Mouse (Mus musculus): ENCODE measurements around the gene Fam161b. TPM values are rescaled to one million over a fixed set of nuclear protein-coding genes. Genes with fewer than 3 reads are reported as not detected.

Fam161b gene
- polyA plus RNA-seq (2012; rRNA removed; ENCODE audit: low replicate concordance) = 1.5 and 1.6 TPM in 2 replicates

GRCm38 (mm10) chr12:84361555-84362489, at the start of gene Fam161b, which contains the start of gene Coq6:
TSS of gene Fam161b (minus strand) at chr12:84361833.
TSS of gene Coq6 (plus strand) at chr12:84361657.

GRCm38 (mm10) chr12:84408819-84409507, 47.3 kb upstream of the Fam161b start, which contains the start of the genes Entpd5 and Bbof1:
TSS of gene Entpd5 (minus strand) at chr12:84409029.
TSS of gene Bbof1 (plus strand) at chr12:84409071.

GRCm38 (mm10) chr12:84316721-84317621, 44.7 kb downstream of the Fam161b start, which contains the start of gene Zfp410:
TSS of gene Zfp410 (plus strand) at chr12:84316852.

Other genes with a start within 250 kb of the Fam161b start
- gene Dnal1, start 247.5 kb downstream of the Fam161b start, polyA plus RNA-seq (2012; rRNA removed; ENCODE audit: low replicate concordance) = 2.8 and 6.8 TPM in 2 replicates
- 0.11 and 0.12 TPM in 2 replicates for gene Pnma1, start 213.3 kb downstream of the Fam161b start, polyA plus RNA-seq (2012; rRNA removed; ENCODE audit: low replicate concordance)
- 13.8 and 20.7 TPM in 2 replicates for gene Elmsan1, start 143.0 kb downstream of the Fam161b start, polyA plus RNA-seq (2012; rRNA removed; ENCODE audit: low replicate concordance)
- gene Ptgr2, start 76.6 kb downstream of the Fam161b start, polyA plus RNA-seq (2012; rRNA removed; ENCODE audit: low replicate concordance) = 21.2 and 34.9 TPM in 2 replicates
- gene Zfp410, start 45.0 kb downstream of the Fam161b start, polyA plus RNA-seq (2012; rRNA removed; ENCODE audit: low replicate concordance) = 30.1 and 36.9 TPM in 2 replicates
- gene Coq6, start 176 bp downstream of the Fam161b start, polyA plus RNA-seq (2012; rRNA removed; ENCODE audit: low replicate concordance) = 66.8 and 81.5 TPM in 2 replicates
- 14.3 and 18.4 TPM in 2 replicates for gene Entpd5, start 47.2 kb upstream of the Fam161b start, polyA plus RNA-seq (2012; rRNA removed; ENCODE audit: low replicate concordance)
- 0.22 and 0.27 TPM in 2 replicates for gene Bbof1, start 47.2 kb upstream of the Fam161b start, polyA plus RNA-seq (2012; rRNA removed; ENCODE audit: low replicate concordance)
- gene Rnf113a2, start 55.4 kb upstream of the Fam161b start, polyA plus RNA-seq (2012; rRNA removed; ENCODE audit: low replicate concordance) = 5.2 and 6.0 TPM in 2 replicates
- 83.5 and 170 TPM in 2 replicates for gene Aldh6a1, start 89.2 kb upstream of the Fam161b start, polyA plus RNA-seq (2012; rRNA removed; ENCODE audit: low replicate concordance)
- 16.7 and 24.1 TPM in 2 replicates for gene Lin52, start 89.6 kb upstream of the Fam161b start, polyA plus RNA-seq (2012; rRNA removed; ENCODE audit: low replicate concordance)
- not detected in 2 replicates for gene Vsx2, start 207.9 kb upstream of the Fam161b start, polyA plus RNA-seq (2012; rRNA removed; ENCODE audit: low replicate concordance)

Data from subcutaneous adipose tissue, adult 2 months (tissue).